Comparison of ENCODE assay signal across 8 mouse cellular contexts in the genomic region with DNA sequence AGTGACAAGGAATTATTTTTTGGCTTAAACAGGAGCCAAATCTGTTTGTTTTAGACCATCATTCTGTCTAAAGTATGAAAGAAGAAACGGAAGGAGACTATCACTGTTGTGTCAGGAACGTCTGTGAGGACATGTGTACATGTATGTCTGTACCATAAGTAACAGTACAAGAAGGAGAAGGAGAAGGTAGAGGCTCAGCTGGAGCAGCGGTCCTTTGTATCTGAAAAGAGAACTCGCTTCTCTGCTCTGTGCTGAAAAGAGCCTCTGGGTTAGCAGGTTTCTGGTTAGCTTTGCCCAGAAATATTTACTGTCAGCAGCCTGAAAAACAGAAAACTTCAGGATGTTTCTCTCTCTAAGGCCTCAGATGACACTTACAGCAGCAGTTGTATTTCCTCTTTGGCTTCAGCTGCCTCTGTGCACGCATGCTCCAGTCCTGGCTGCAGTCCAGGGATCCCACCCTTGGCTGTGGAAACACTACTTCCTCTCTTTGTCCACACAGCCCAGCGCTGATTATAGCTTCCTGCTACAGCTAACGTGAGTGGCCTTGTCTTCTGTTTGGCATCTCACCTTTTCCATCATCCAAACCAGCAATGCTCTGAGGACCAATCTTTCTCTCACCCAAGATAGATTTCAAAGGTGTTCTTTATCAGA.
DNase-seq lines count a peak whose midpoint lies in the region; ATAC-seq and TF ChIP-seq lines count a peak whose summit lies in the region.

No protein-coding gene starts in this region.

- TF ChIP-seq POLR2A in brain, embryonic 14.5 days (IDR thresholded peaks at IDR 0.05; ENCODE audit: borderline replicate concordance, extremely low read depth, insufficient read depth, insufficient read length, poor library complexity, severe bottlenecking), result no peak

- no peak for TF ChIP-seq CTCF in brain, embryonic 14.5 days (IDR thresholded peaks at IDR 0.05; ENCODE audit: borderline replicate concordance, extremely low read depth, insufficient read depth, insufficient read length)

- peak overlapping the region; percentile 70 for H3K27ac ChIP-seq in heart, embryonic 12.5 days (ENCODE audit: poor library complexity, severe bottlenecking)
- H3K27ac ChIP-seq in lung, embryonic 15.5 days, result peak overlapping the region; percentile 72

- no peaks in the 10 kb centered on the region for H3K27me3 ChIP-seq in heart, embryonic 12.5 days (replicated peaks)
- H3K27me3 ChIP-seq in lung, embryonic 15.5 days, result no peaks in the 10 kb centered on the region

- no peaks in the 10 kb centered on the region for H3K36me3 ChIP-seq in heart, embryonic 12.5 days
- H3K36me3 ChIP-seq in lung, embryonic 15.5 days, result no peaks in the 10 kb centered on the region

- H3K9me3 ChIP-seq in heart, embryonic 12.5 days (replicated peaks), result no peaks in the 10 kb centered on the region
- H3K9me3 ChIP-seq in lung, embryonic 15.5 days, result no peaks in the 10 kb centered on the region

- peaks cover 20% of the 10 kb centered on the region for H3K4me1 ChIP-seq in heart, embryonic 12.5 days (replicated peaks)
- H3K4me1 ChIP-seq in lung, embryonic 15.5 days, result peaks cover 32% of the 10 kb centered on the region

- no peak for ATAC-seq in frontal cortex, adult (ENCODE audit: low TSS enrichment)
- ATAC-seq in heart, embryonic 12.5 days (ENCODE audit: insufficient number of reproducible peaks, low FRiP score), result peak; percentile 92
- peak; percentile 95 for ATAC-seq in lung, embryonic 15.5 days (ENCODE audit: borderline replicate concordance, extremely low read depth, low FRiP score, low TSS enrichment)

- WGBS in heart, embryonic 12.5 days, result 23% methylated on average over 7 of the region's 7 CpGs
- WGBS in lung, embryonic 15.5 days, result 14% methylated on average over 7 of the region's 7 CpGs

- no peak overlapping the region for H3K4me2 ChIP-seq in heart, embryonic 12.5 days
- no peak overlapping the region for H3K4me2 ChIP-seq in lung, embryonic 15.5 days

- DNase-seq in frontal cortex, postnatal 10 days (ENCODE audit: low spot score in 2 of 2), result peak; percentile 58 to 59
- peak; percentile 62 for DNase-seq in brain, embryonic 14.5 days (ENCODE audit: low read depth)
- DNase-seq in kidney, postnatal 25 days, result peak; percentile 93 to 95
- peak; percentile 87 for DNase-seq in skeletal muscle tissue, adult 2 months (ENCODE audit: low read depth, low spot score)
- DNase-seq in B cell, adult 2 months, result no peak

- H3K4me3 ChIP-seq in heart, embryonic 12.5 days, result no peak overlapping the region
- H3K4me3 ChIP-seq in lung, embryonic 15.5 days, result no peak overlapping the region

- no peak overlapping the region for H3K9ac ChIP-seq in heart, embryonic 12.5 days
- no peak overlapping the region for H3K9ac ChIP-seq in lung, embryonic 15.5 days

Comparison
In these comparisons a context has a peak if more than half of its experiments do, and no peak if none do; other contexts are left out.
1. DNase-seq: peak in frontal cortex, postnatal 10 days (2 of 2), brain, embryonic 14.5 days (single experiment), kidney, postnatal 25 days (2 of 2) and skeletal muscle tissue, adult 2 months (single experiment); none in B cell, adult 2 months (0 of 2).